26 mouse cellular contexts compared by ENCODE assay signal in the genomic region with DNA sequence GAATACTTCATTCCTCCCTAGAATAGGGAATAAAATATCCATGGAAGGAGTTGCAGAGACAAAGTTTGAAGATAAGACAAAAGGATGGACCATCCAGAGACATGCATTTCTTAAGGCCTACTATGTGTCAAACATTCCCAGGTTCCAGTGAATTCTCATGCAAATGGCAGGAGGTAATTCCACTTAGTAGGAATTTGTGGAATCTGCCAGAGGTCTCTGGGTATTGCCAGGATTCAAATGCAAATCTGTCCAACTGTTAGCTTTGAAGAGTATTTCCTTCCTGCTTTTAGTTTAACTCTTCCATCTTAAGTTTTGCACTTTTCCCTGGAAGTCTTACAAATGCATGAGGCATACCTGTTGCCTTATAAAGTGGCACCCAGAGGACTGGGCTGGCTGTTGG.
DNase-seq lines count a peak whose midpoint lies in the region; ATAC-seq lines count a peak whose summit lies in the region.
"Had no signal": no experiment of that assay in that cellular context is flagged by ENCODE, and none has a peak within 500 bp of the region (broad histone marks: within the 10 kb centered on the region; RNA-seq: fewer than 3 reads in every experiment).

No protein-coding gene starts in this region.

- H3K27ac ChIP-seq in heart, embryonic 10.5 days, result no peak overlapping the region
- no peak overlapping the region for H3K27ac ChIP-seq in midbrain, embryonic 13.5 days
- H3K27ac ChIP-seq: embryonic facial prominence, embryonic 10.5 days; embryonic facial prominence, embryonic 12.5 days; forebrain, embryonic 13.5 days; forebrain, embryonic 15.5 days had no signal

- no peaks in the 10 kb centered on the region for H3K9me3 ChIP-seq in heart, embryonic 10.5 days
- H3K9me3 ChIP-seq in midbrain, embryonic 13.5 days, result no peaks in the 10 kb centered on the region
- H3K9me3 ChIP-seq: embryonic facial prominence, embryonic 12.5 days; forebrain, embryonic 15.5 days had no signal

- no peaks in the 10 kb centered on the region for H3K36me3 ChIP-seq in heart, embryonic 10.5 days
- H3K36me3 ChIP-seq in midbrain, embryonic 13.5 days, result no peaks in the 10 kb centered on the region
- H3K36me3 ChIP-seq: embryonic facial prominence, embryonic 10.5 days; embryonic facial prominence, embryonic 12.5 days; forebrain, embryonic 15.5 days; G1E had no signal

- no peak overlapping the region for H3K9ac ChIP-seq in midbrain, embryonic 13.5 days (replicated peaks)
- H3K9ac ChIP-seq: embryonic facial prominence, embryonic 12.5 days; forebrain, embryonic 13.5 days; forebrain, embryonic 15.5 days; forebrain, postnatal 0 days had no signal

- no peaks in the 10 kb centered on the region for H3K4me1 ChIP-seq in heart, embryonic 10.5 days
- H3K4me1 ChIP-seq in midbrain, embryonic 13.5 days (replicated peaks), result no peaks in the 10 kb centered on the region
- H3K4me1 ChIP-seq: embryonic facial prominence, embryonic 10.5 days; embryonic facial prominence, embryonic 12.5 days; forebrain, embryonic 13.5 days; forebrain, embryonic 15.5 days had no signal

- no peak for ATAC-seq in midbrain, embryonic 13.5 days
- ATAC-seq: activated CD4-positive, CD25-positive, alpha-beta regulatory T cell, adult 4 months; CD4-positive, CD25-positive, alpha-beta regulatory T cell, adult 4 months; forebrain, embryonic 13.5 days; forebrain, embryonic 15.5 days; forebrain, postnatal 0 days; Patski had no signal

- H3K27me3 ChIP-seq in heart, embryonic 10.5 days (ENCODE audit: insufficient read depth, poor library complexity, severe bottlenecking), result no peaks in the 10 kb centered on the region
- H3K27me3 ChIP-seq in midbrain, embryonic 13.5 days, result no peaks in the 10 kb centered on the region
- H3K27me3 ChIP-seq: CH12.LX; embryonic facial prominence, embryonic 12.5 days; forebrain, embryonic 13.5 days; forebrain, embryonic 15.5 days; Patski had no signal

- no peak overlapping the region for H3K4me2 ChIP-seq in midbrain, embryonic 13.5 days (replicated peaks)
- H3K4me2 ChIP-seq: embryonic facial prominence, embryonic 12.5 days; forebrain, embryonic 13.5 days; forebrain, embryonic 15.5 days had no signal

- no peak overlapping the region for H3K4me3 ChIP-seq in heart, embryonic 10.5 days
- H3K4me3 ChIP-seq in midbrain, embryonic 13.5 days (replicated peaks), result no peak overlapping the region
- H3K4me3 ChIP-seq: embryonic facial prominence, embryonic 10.5 days; embryonic facial prominence, embryonic 12.5 days; forebrain, embryonic 13.5 days; forebrain, embryonic 15.5 days had no signal

- DNase-seq in heart, adult 11 months, result peak; percentile 36
- DNase-seq in heart, embryonic 10.5 days (ENCODE audit: low spot score), result no peak
- peak; percentile 90 for DNase-seq in ES-CJ7 (ENCODE audit: low read depth, low spot score)
- DNase-seq in R1 (ENCODE audit: low read depth, low spot score), result peak; percentile 97
- no peak for DNase-seq in left cerebral cortex, adult 8-10 months (ENCODE audit: low spot score in 2 of 2)
- DNase-seq in ovary, adult 18-20 months (ENCODE audit: low spot score), result no peak
- DNase-seq: adrenal gland, adult 8-10 months; adrenal gland, postnatal 14 days; adrenal gland, postnatal 36 days; B cell, adult 2 months; cerebellum, adult 11-12 months; cerebellum, adult 2 months; cerebellum, adult 9-10 months; cerebellum, postnatal 10 days; cerebellum, postnatal 25 days; forebrain, postnatal 0 days had no signal

Comparison
In these comparisons a context has a peak if more than half of its experiments do, and no peak if none do; other contexts are left out.
1. DNase-seq: peak in heart, adult 11 months (single experiment), ES-CJ7 (single experiment) and R1 (single experiment); none in heart, embryonic 10.5 days (single experiment), left cerebral cortex, adult 8-10 months (0 of 2) and ovary, adult 18-20 months (single experiment).